Mouse (Mus musculus): ENCODE data around the gene Foxn2. TPM values are rescaled to one million over a fixed set of nuclear protein-coding genes. Genes with fewer than 3 reads are reported as not detected.

Gene Foxn2
- polyA plus RNA-seq, 1 experiment from 2014 or later = 10.3 TPM

GRCm38 (mm10) chr17:88484539-88484938, 44.0 kb downstream of the Foxn2 start:
- Histone ChIP-seq H3K36me3 (peaks cover 27% of the 10 kb centered on the region), H3K9me3 (no peaks in the 10 kb centered on the region), H3K27me3 (ENCODE audit: insufficient read depth, poor library complexity, severe bottlenecking) (no peaks in the 10 kb centered on the region), H3K27ac (no peak overlapping the region), H3K4me1 (replicated peaks) (no peaks in the 10 kb centered on the region), H3K4me3 (no peak overlapping the region)
- 95% methylated on average over 11 of the region's 11 CpGs for WGBS
- no peak for DNase-seq (ENCODE audit: low spot score)

GRCm38 (mm10) chr17:88484951-88485350, 44.4 kb downstream of the Foxn2 start:
- DNase-seq (ENCODE audit: low spot score) = no peak
- no peaks in the 10 kb centered on the region for H3K9me3 ChIP-seq
- WGBS = 97% methylated on average over 1 of the region's 1 CpGs
- peaks cover 27% of the 10 kb centered on the region for H3K36me3 ChIP-seq
- no peaks in the 10 kb centered on the region for H3K4me1 ChIP-seq (replicated peaks)
- H3K4me3 ChIP-seq = no peak overlapping the region
- H3K27ac ChIP-seq = no peak overlapping the region
- no peaks in the 10 kb centered on the region for H3K27me3 ChIP-seq (ENCODE audit: insufficient read depth, poor library complexity, severe bottlenecking)

- Histone ChIP-seq H3K36me3 (peaks cover 43% of the 10 kb centered on the region), H3K27me3 (ENCODE audit: insufficient read depth, poor library complexity, severe bottlenecking) (no peaks in the 10 kb centered on the region), H3K4me3 (no peak overlapping the region), H3K27ac (no peak overlapping the region), H3K9me3 (no peaks in the 10 kb centered on the region), H3K4me1 (replicated peaks) (peaks cover 21% of the 10 kb centered on the region)
- no peak for DNase-seq (ENCODE audit: low spot score)
- WGBS = 95% methylated on average over 10 of the region's 10 CpGs
These were observed 50.0 kb downstream of the Foxn2 start for GRCm38 (mm10) chr17:88490546-88490945.

- DNase-seq (ENCODE audit: low spot score) = no peak
- Histone ChIP-seq H3K9me3 (no peaks in the 10 kb centered on the region), H3K36me3 (peaks cover 39% of the 10 kb centered on the region), H3K4me1 (replicated peaks) (peaks cover 21% of the 10 kb centered on the region), H3K4me3 (no peak overlapping the region), H3K27ac (no peak overlapping the region), H3K27me3 (ENCODE audit: insufficient read depth, poor library complexity, severe bottlenecking) (no peaks in the 10 kb centered on the region)
- WGBS = 94% methylated on average over 13 of the region's 13 CpGs
These were observed 51.0 kb downstream of the Foxn2 start for GRCm38 (mm10) chr17:88491366-88492106.

- peaks cover 21% of the 10 kb centered on the region for H3K4me1 ChIP-seq (replicated peaks)
- 94% methylated on average over 5 of the region's 5 CpGs for WGBS
- H3K4me3 ChIP-seq = no peak overlapping the region
- H3K27me3 ChIP-seq (ENCODE audit: insufficient read depth, poor library complexity, severe bottlenecking) = no peaks in the 10 kb centered on the region
- no peaks in the 10 kb centered on the region for H3K9me3 ChIP-seq
- no peak for DNase-seq (ENCODE audit: low spot score)
- no peak overlapping the region for H3K27ac ChIP-seq
- H3K36me3 ChIP-seq = peaks cover 34% of the 10 kb centered on the region
These were observed 51.6 kb downstream of the Foxn2 start for GRCm38 (mm10) chr17:88492107-88492460.

- no peak overlapping the region for H3K4me3 ChIP-seq
These were observed 53.0 kb downstream of the Foxn2 start for GRCm38 (mm10) chr17:88493551-88493950.

GRCm38 (mm10) chr17:88494121-88494771, 53.7 kb downstream of the Foxn2 start:
- peak overlapping the region; percentile 86 for H3K27ac ChIP-seq
- no peaks in the 10 kb centered on the region for H3K27me3 ChIP-seq (ENCODE audit: insufficient read depth, poor library complexity, severe bottlenecking)
- DNase-seq (ENCODE audit: low spot score) = peak; percentile 59
- H3K36me3 ChIP-seq = peaks cover 26% of the 10 kb centered on the region
- peaks cover 21% of the 10 kb centered on the region for H3K4me1 ChIP-seq (replicated peaks)
- peak overlapping the region; percentile 31 for H3K4me3 ChIP-seq
- WGBS = 47% methylated on average over 14 of the region's 14 CpGs
- no peaks in the 10 kb centered on the region for H3K9me3 ChIP-seq

More at GRCm38 (mm10) chr17:88493551-88493950, 53.0 kb downstream of the Foxn2 start:
- peaks cover 21% of the 10 kb centered on the region for H3K4me1 ChIP-seq (replicated peaks)
- WGBS = 72% methylated on average over 9 of the region's 9 CpGs
- no peaks in the 10 kb centered on the region for H3K9me3 ChIP-seq
- H3K36me3 ChIP-seq = peaks cover 29% of the 10 kb centered on the region
- DNase-seq (ENCODE audit: low spot score) = no peak
- no peaks in the 10 kb centered on the region for H3K27me3 ChIP-seq (ENCODE audit: insufficient read depth, poor library complexity, severe bottlenecking)
- peak overlapping the region; percentile 86 for H3K27ac ChIP-seq

GRCm38 (mm10) chr17:88494772-88495132, 54.2 kb downstream of the Foxn2 start:
- peaks cover 27% of the 10 kb centered on the region for H3K36me3 ChIP-seq
- WGBS = 47% methylated on average over 10 of the region's 10 CpGs
- no peak for DNase-seq (ENCODE audit: low spot score)
- peak overlapping the region; percentile 31 for H3K4me3 ChIP-seq
- H3K27ac ChIP-seq = peak overlapping the region; percentile 86
- peaks cover 21% of the 10 kb centered on the region for H3K4me1 ChIP-seq (replicated peaks)
- no peaks in the 10 kb centered on the region for H3K9me3 ChIP-seq
- no peaks in the 10 kb centered on the region for H3K27me3 ChIP-seq (ENCODE audit: insufficient read depth, poor library complexity, severe bottlenecking)

GRCm38 (mm10) chr17:88498090-88498682, 57.7 kb downstream of the Foxn2 start:
- no peak overlapping the region for H3K4me3 ChIP-seq
- DNase-seq (ENCODE audit: low spot score) = no peak
- WGBS = 73% methylated on average over 5 of the region's 5 CpGs
- H3K27ac ChIP-seq = no peak overlapping the region
- no peaks in the 10 kb centered on the region for H3K9me3 ChIP-seq
- peaks cover 4% of the 10 kb centered on the region; the same call in 1 of the 2 replicates for H3K36me3 ChIP-seq
- H3K4me1 ChIP-seq (replicated peaks) = peaks cover 21% of the 10 kb centered on the region
- no peaks in the 10 kb centered on the region for H3K27me3 ChIP-seq (ENCODE audit: insufficient read depth, poor library complexity, severe bottlenecking)

- H3K4me1 ChIP-seq (replicated peaks) = peaks cover 16% of the 10 kb centered on the region
- H3K27ac ChIP-seq = no peak overlapping the region
- DNase-seq (ENCODE audit: low spot score) = no peak
- no peaks in the 10 kb centered on the region for H3K9me3 ChIP-seq
- H3K4me3 ChIP-seq = no peak overlapping the region
- WGBS = 96% methylated on average over 13 of the region's 13 CpGs
- no peaks in the 10 kb centered on the region for H3K27me3 ChIP-seq (ENCODE audit: insufficient read depth, poor library complexity, severe bottlenecking)
- H3K36me3 ChIP-seq = peaks cover 4% of the 10 kb centered on the region; the same call in 1 of the 2 replicates
These were observed 63.5 kb downstream of the Foxn2 start for GRCm38 (mm10) chr17:88504056-88504455.

GRCm38 (mm10) chr17:88505275-88505723, 64.8 kb downstream of the Foxn2 start:
- H3K9me3 ChIP-seq = no peaks in the 10 kb centered on the region
- H3K4me3 ChIP-seq = no peak overlapping the region
- H3K4me1 ChIP-seq (replicated peaks) = peaks cover 18% of the 10 kb centered on the region
- H3K27me3 ChIP-seq (ENCODE audit: insufficient read depth, poor library complexity, severe bottlenecking) = no peaks in the 10 kb centered on the region
- WGBS = 45% methylated on average over 10 of the region's 10 CpGs
- no peaks in the 10 kb centered on the region for H3K36me3 ChIP-seq
- H3K27ac ChIP-seq = peak overlapping the region; percentile 35; the same call in 1 of the 2 replicates
- DNase-seq (ENCODE audit: low spot score) = no peak

- no peak for DNase-seq (ENCODE audit: low spot score)
- no peaks in the 10 kb centered on the region for H3K36me3 ChIP-seq
- no peak overlapping the region for H3K4me3 ChIP-seq
- peak overlapping the region; percentile 23; the same call in 1 of the 2 replicates for H3K27ac ChIP-seq
- no peaks in the 10 kb centered on the region for H3K9me3 ChIP-seq
- peaks cover 23% of the 10 kb centered on the region for H3K4me1 ChIP-seq (replicated peaks)
- 0 out of 2 replicates have a peak, but pooled peaks cover 4% of the 10 kb centered on the region for H3K27me3 ChIP-seq (ENCODE audit: insufficient read depth, poor library complexity, severe bottlenecking)
- 94% methylated on average over 15 of the region's 15 CpGs for WGBS
These were observed 65.4 kb downstream of the Foxn2 start for GRCm38 (mm10) chr17:88505941-88506340.

GRCm38 (mm10) chr17:88507376-88507775, 66.9 kb downstream of the Foxn2 start:
- 87% methylated on average over 10 of the region's 10 CpGs for WGBS
- DNase-seq (ENCODE audit: low spot score) = no peak
- Histone ChIP-seq H3K9me3 (no peaks in the 10 kb centered on the region), H3K27me3 (ENCODE audit: insufficient read depth, poor library complexity, severe bottlenecking) (0 out of 2 replicates have a peak, but pooled peaks cover 4% of the 10 kb centered on the region), H3K4me1 (replicated peaks) (peaks cover 26% of the 10 kb centered on the region), H3K36me3 (no peaks in the 10 kb centered on the region), H3K4me3 (no peak overlapping the region), H3K27ac (no peak overlapping the region)
